Mouse (Mus musculus) kidney, embryonic 16.5 days (tissue): ENCODE results near the gene Shc1. TPM values are rescaled to one million over a fixed set of nuclear protein-coding genes. Genes with fewer than 3 reads are reported as not detected.
"Not testable (repeated sequence)": the region's sequence is repeated elsewhere in the genome, so short reads cannot be mapped to it uniquely, and the experiment has no call there.

ENCODE experiments used
- ATAC-seq: fragments of 200-750 bp; cut with Nextera tagmentation; 2 replicates; pipeline ENCODE4 v1.8.0; 2017; ENCODE audit warnings: moderate TSS enrichment; ENCODE audit not compliant: low FRiP score, low TSS enrichment
- H3K27ac ChIP-seq: fragments of 300-500 bp; sonication (generic); 2 replicates; pipeline ENCODE4 v1.5.1; 2014; ENCODE audit warnings: low read length
- H3K27me3 ChIP-seq: fragments of 300-500 bp; sonication (generic); 2 replicates; pipeline ENCODE4 v1.6.1; 2014; ENCODE audit warnings: low read length, control low read depth, mixed read lengths; ENCODE audit not compliant: insufficient read depth
- H3K36me3 ChIP-seq: fragments of 300-500 bp; sonication (generic); 2 replicates; pipeline ENCODE4 v1.6.1; 2014; ENCODE audit warnings: low read length, control low read depth, mixed read lengths; ENCODE audit not compliant: insufficient read depth
- H3K4me1 ChIP-seq: fragments of 300-500 bp; sonication (generic); 2 replicates; pipeline ENCODE4 v1.6.1; 2014; ENCODE audit warnings: low read length, control low read depth, mixed read lengths; ENCODE audit not compliant: insufficient read depth
- H3K4me2 ChIP-seq: fragments of 300-500 bp; sonication (generic); replicated peaks from 2 replicates; pipeline ENCODE4 v1.6.1; 2014; ENCODE audit warnings: low read depth, low read length
- H3K4me3 ChIP-seq: fragments of 300-500 bp; sonication (generic); 2 replicates; pipeline ENCODE4 v1.5.1; 2014; ENCODE audit warnings: mild to moderate bottlenecking, low read length
- H3K9ac ChIP-seq: fragments of 300-500 bp; sonication (generic); replicated peaks from 2 replicates; pipeline ENCODE4 v1.6.1; 2014; ENCODE audit warnings: low read length
- H3K9me3 ChIP-seq: fragments of 300-500 bp; sonication (generic); 2 replicates; pipeline ENCODE4 v1.6.1; 2016; ENCODE audit warnings: low read length, control low read depth
- WGBS: fragments of 180-500 bp; shearing (Covaris S2); extraction: QIAGEN DNeasy Blood & Tissue Kit; methylation state at CpG from one replicate; pipeline ENCODE4 v1.1.7; 2014; 5-methylcytosine and 5-hydroxymethylcytosine counted together
- polyA plus RNA-seq: library from polyadenylated mRNA; unstranded; fragments of >200 nt; fragmentation: Nextera tagmentation; extraction: Ambion mirVana; gene quantifications from 2 replicates; pipeline ENCODE4 v1.2.1, GENCODE M21; 2015

Shc1 gene
- polyA plus RNA-seq, 1 experiment from 2014 or later, result 118 TPM

DNA sequence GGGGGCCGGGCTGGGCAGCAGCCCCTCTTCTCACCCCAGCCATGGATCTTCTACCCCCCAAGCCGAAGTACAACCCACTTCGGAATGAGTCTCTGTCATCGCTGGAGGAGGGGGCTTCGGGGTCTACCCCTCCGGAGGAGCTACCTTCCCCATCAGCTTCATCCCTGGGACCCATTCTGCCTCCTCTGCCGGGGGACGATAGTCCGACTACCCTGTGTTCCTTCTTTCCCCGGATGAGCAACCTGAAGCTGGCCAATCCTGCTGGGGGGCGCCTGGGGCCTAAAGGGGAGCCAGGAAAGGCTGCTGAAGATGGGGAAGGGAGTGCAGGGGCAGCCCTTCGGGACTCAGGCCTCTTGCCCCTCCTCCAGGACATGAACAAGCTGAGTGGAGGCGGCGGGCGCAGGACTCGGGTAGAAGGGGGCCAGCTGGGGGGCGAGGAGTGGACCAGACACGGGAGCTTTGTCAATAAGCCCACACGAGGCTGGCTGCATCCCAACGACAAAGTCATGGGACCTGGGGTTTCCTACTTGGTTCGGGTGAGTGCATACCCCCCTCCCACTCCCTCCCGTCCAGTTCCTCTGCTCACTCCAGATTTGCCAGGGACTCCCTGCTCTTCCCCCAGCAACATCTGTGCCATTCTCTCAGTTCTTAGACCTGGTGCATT lies 3.7 kb downstream of the Shc1 start:
- Histone ChIP-seq H3K9me3 (no peaks in the 10 kb centered on the region), H3K9ac (peak overlapping the region; percentile 77), H3K36me3 (peaks cover 20% of the 10 kb centered on the region), H3K4me1 (peaks cover 50% of the 10 kb centered on the region), H3K27ac (peak overlapping the region; percentile 100), H3K27me3 (no peaks in the 10 kb centered on the region), H3K4me3 (peak overlapping the region; percentile 65), H3K4me2 (peak overlapping the region; percentile 88)
- WGBS, result 9% methylated on average over 22 of the region's 22 CpGs
- ATAC-seq, result no peak

DNA sequence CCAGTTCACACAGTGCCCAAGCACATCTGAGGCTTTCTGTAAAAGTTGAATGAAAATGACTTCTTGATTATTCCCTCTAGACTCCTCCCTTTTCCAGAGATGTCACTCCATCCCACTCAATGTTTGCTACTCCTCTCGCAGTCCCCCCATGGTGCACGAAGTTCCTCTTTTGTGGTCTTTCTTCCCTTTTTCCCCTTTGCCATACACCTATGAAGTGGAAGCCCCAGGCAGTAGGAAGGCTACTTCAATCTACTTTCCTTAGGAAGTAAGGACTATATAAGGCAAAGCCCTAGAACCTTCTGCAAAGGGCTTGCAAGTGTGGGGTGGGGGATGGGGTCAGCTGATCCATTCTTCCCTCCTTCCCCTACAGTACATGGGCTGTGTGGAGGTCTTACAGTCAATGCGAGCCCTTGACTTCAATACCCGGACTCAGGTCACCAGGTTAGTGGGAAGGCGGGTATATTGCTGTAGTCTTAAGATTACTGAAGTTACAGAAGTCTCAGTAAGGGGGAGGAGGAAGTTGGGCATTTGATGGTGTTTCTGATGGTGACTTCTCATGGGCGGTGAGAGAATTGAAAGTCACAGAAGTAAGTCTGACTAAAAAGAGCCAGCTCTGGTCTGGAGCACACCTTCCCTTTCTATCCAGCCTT lies 4.4 kb downstream of the Shc1 start:
- no peaks in the 10 kb centered on the region for H3K27me3 ChIP-seq
- peak overlapping the region; percentile 65 for H3K4me3 ChIP-seq
- no peaks in the 10 kb centered on the region for H3K9me3 ChIP-seq
- ATAC-seq, result no peak
- H3K27ac ChIP-seq, result no peak overlapping the region
- 68% methylated on average over 6 of the region's 6 CpGs for WGBS
- peak overlapping the region; percentile 88 for H3K4me2 ChIP-seq
- H3K4me1 ChIP-seq, result peaks cover 46% of the 10 kb centered on the region
- peak overlapping the region; percentile 77 for H3K9ac ChIP-seq
- peaks cover 27% of the 10 kb centered on the region for H3K36me3 ChIP-seq

GRCm38 (mm10) chr3:89424416-89425140 lies 6.3 kb downstream of the Shc1 start:
- ATAC-seq, result no peak
- peaks cover 31% of the 10 kb centered on the region for H3K36me3 ChIP-seq
- no peak overlapping the region for H3K4me2 ChIP-seq

DNA sequence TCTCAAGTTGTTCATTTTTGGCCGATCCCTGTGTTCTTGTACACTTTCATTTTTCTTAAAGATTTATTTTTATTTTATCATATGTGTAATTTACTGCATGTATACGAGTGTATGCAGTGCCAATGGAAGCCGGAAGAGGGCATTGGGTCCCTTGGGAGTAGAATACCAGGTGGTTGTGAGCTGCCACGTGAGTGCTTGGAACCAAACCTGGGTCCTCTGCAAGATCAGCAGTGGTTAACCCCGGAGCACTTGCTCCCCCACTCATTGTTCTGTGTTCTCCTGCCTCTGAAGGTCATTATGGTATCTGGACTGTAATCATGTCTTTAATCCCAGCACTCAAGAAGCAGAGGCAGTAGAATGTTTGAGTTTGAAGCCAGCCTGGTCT lies 6.9 kb downstream of the Shc1 start:
- Histone ChIP-seq H3K4me1 (peaks cover 40% of the 10 kb centered on the region), H3K9me3 (no peaks in the 10 kb centered on the region), H3K27me3 (no peaks in the 10 kb centered on the region), H3K27ac (no peak overlapping the region), H3K9ac (no peak overlapping the region), H3K4me3 (no peak overlapping the region), H3K36me3 (peaks cover 31% of the 10 kb centered on the region), H3K4me2 (no peak overlapping the region)
- 65% methylated on average over 5 of the region's 5 CpGs for WGBS
- no peak for ATAC-seq

More at GRCm38 (mm10) chr3:89424416-89425140, 6.3 kb downstream of the Shc1 start:
- no peak overlapping the region for H3K9ac ChIP-seq
- no peaks in the 10 kb centered on the region for H3K9me3 ChIP-seq
- no peak overlapping the region for H3K27ac ChIP-seq
- peaks cover 46% of the 10 kb centered on the region for H3K4me1 ChIP-seq
- no peaks in the 10 kb centered on the region for H3K27me3 ChIP-seq
- 54% methylated on average over 5 of the region's 5 CpGs for whole genome bisulfite sequencing
- H3K4me3 ChIP-seq, result no peak overlapping the region

- no peaks in the 10 kb centered on the region for H3K27me3 ChIP-seq
- 93% methylated on average over 4 of the region's 4 CpGs for WGBS
- no peak overlapping the region for H3K4me3 ChIP-seq
- ATAC-seq, result no peak
- no peaks in the 10 kb centered on the region for H3K9me3 ChIP-seq
- H3K4me2 ChIP-seq, result no peak overlapping the region
- peaks cover 35% of the 10 kb centered on the region for H3K4me1 ChIP-seq
- no peak overlapping the region for H3K27ac ChIP-seq
- H3K36me3 ChIP-seq, result peaks cover 31% of the 10 kb centered on the region
- H3K9ac ChIP-seq, result no peak overlapping the region
Observed at GRCm38 (mm10) chr3:89425876-89426275, 7.6 kb downstream of the Shc1 start.

GRCm38 (mm10) chr3:89429021-89429420 lies 10.8 kb downstream of the Shc1 start:
- not testable (repeated sequence) for H3K27ac ChIP-seq, H3K27me3 ChIP-seq, H3K4me2 ChIP-seq, H3K9ac ChIP-seq, H3K9me3 ChIP-seq, H3K4me3 ChIP-seq, ATAC-seq
- 85% methylated on average over 7 of the region's 7 CpGs for WGBS
- peaks cover 48% of the 10 kb centered on the region for H3K36me3 ChIP-seq
- H3K4me1 ChIP-seq, result peaks cover 19% of the 10 kb centered on the region

- H3K4me1 ChIP-seq, result peaks cover 11% of the 10 kb centered on the region
- 2% methylated on average over 62 of the region's 68 CpGs for WGBS
- peak within 1 kb of the TSS; percentile 67 for H3K4me2 ChIP-seq
Observed at GRCm38 (mm10) chr3:89430171-89431159, 12.2 kb downstream of the Shc1 start, which contains the start of gene Pygo2. Gene Pygo2, plus strand, starts transcription at chr3:89430214.

DNA sequence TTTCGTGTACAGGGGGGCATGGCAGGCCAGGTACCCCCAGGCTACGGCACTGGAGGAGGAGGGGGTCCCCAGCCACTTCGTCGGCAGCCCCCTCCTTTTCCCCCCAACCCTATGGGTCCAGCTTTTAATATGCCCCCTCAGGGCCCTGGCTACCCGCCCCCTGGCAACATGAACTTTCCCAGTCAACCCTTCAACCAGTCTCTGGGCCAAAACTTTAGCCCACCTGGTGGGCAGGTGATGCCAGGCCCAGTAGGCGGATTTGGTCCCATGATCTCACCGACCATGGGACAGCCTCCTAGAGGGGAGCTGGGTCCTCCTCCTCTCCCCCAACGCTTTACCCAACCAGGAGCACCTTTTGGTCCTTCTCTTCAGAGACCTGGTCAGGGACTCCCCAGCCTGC lies 14.4 kb downstream of the Shc1 start:
- Histone ChIP-seq H3K4me3 (no peak overlapping the region), H3K9me3 (no peaks in the 10 kb centered on the region), H3K27ac (no peak overlapping the region), H3K4me1 (peaks cover 25% of the 10 kb centered on the region), H3K9ac (no peak overlapping the region), H3K36me3 (peaks cover 24% of the 10 kb centered on the region), H3K4me2 (no peak overlapping the region), H3K27me3 (no peaks in the 10 kb centered on the region)
- no peak for ATAC-seq
- WGBS, result 90% methylated on average over 8 of the region's 8 CpGs

More at GRCm38 (mm10) chr3:89430171-89431159, 12.2 kb downstream of the Shc1 start, which contains the start of gene Pygo2:
- H3K27me3 ChIP-seq, result no peaks in the 10 kb centered on the region
- H3K27ac ChIP-seq, result peak within 1 kb of the TSS; percentile 88
- ATAC-seq, result peak; percentile 98
- H3K9ac ChIP-seq, result peak within 1 kb of the TSS; percentile 95
- H3K9me3 ChIP-seq, result no peaks in the 10 kb centered on the region
- H3K36me3 ChIP-seq, result peaks cover 42% of the 10 kb centered on the region
- H3K4me3 ChIP-seq, result peak within 1 kb of the TSS; percentile 78

GRCm38 (mm10) chr3:89434532-89434931 lies 16.3 kb downstream of the Shc1 start:
- Histone ChIP-seq H3K36me3 (peaks cover 19% of the 10 kb centered on the region), H3K4me1 (peaks cover 25% of the 10 kb centered on the region), H3K27me3 (no peaks in the 10 kb centered on the region), H3K27ac (no peak overlapping the region), H3K9me3 (no peaks in the 10 kb centered on the region), H3K4me2 (no peak overlapping the region), H3K9ac (no peak overlapping the region), H3K4me3 (no peak overlapping the region)
- 82% methylated on average over 11 of the region's 11 CpGs for WGBS
- ATAC-seq, result no peak
